Mouse (Mus musculus): Measurements from ENCODE around the gene Six6. TPM values are rescaled to one million over a fixed set of nuclear protein-coding genes. Genes with fewer than 3 reads are reported as not detected.

The Six6 gene
- not detected in 2 replicates for polyA plus RNA-seq (2012; rRNA removed)

GRCm38 (mm10) chr12:72939616-72940015, at the start of gene Six6:
TSS of gene Six6 (plus strand) at chr12:72939892.
- TF ChIP-seq POLR2A (IDR thresholded peaks at IDR 0.05; ENCODE audit: control insufficient read depth, extremely low read depth, insufficient read depth, low read length, poor library complexity), result no peak
- no peak for TF ChIP-seq CTCF (IDR thresholded peaks at IDR 0.05; ENCODE audit: borderline replicate concordance, control insufficient read depth, extremely low read depth, insufficient read depth, low read length, poor library complexity)

GRCm38 (mm10) chr12:72917159-72917993, 22.3 kb upstream of the Six6 start:
- WGBS, result 44% methylated on average over 47 of the region's 48 CpGs
- Histone ChIP-seq H3K27ac (ENCODE audit: control insufficient read depth, insufficient read depth, low read length) (no peak overlapping the region), H3K4me3 (ENCODE audit: control insufficient read depth, insufficient read depth, low read length) (no peak overlapping the region), H3K4me1 (replicated peaks; ENCODE audit: control insufficient read depth, insufficient read depth, low read length) (no peaks in the 10 kb centered on the region), H3K36me3 (ENCODE audit: control insufficient read depth, insufficient read depth, low read length) (no peaks in the 10 kb centered on the region), H3K27me3 (ENCODE audit: control insufficient read depth, insufficient read depth, low read length) (no peaks in the 10 kb centered on the region; the same call in 1 of the 2 replicates)
- TF ChIP-seq POLR2A (IDR thresholded peaks at IDR 0.05; ENCODE audit: control insufficient read depth, extremely low read depth, insufficient read depth, low read length, poor library complexity) (no peak), CTCF (IDR thresholded peaks at IDR 0.05; ENCODE audit: borderline replicate concordance, control insufficient read depth, extremely low read depth, insufficient read depth, low read length, poor library complexity) (no peak)
- DNase-seq, result no peak

More at GRCm38 (mm10) chr12:72939616-72940015, at the start of gene Six6:
- WGBS, result 5% methylated on average over 28 of the region's 28 CpGs
- Histone ChIP-seq H3K36me3 (ENCODE audit: control insufficient read depth, insufficient read depth, low read length) (no peaks in the 10 kb centered on the region), H3K4me3 (ENCODE audit: control insufficient read depth, insufficient read depth, low read length) (no peak within 1 kb of the TSS), H3K27ac (ENCODE audit: control insufficient read depth, insufficient read depth, low read length) (no peak within 1 kb of the TSS), H3K4me1 (replicated peaks; ENCODE audit: control insufficient read depth, insufficient read depth, low read length) (no peaks in the 10 kb centered on the region), H3K27me3 (ENCODE audit: control insufficient read depth, insufficient read depth, low read length) (peaks cover 32% of the 10 kb centered on the region)
- DNase-seq, result no peak

GRCm38 (mm10) chr12:72936751-72937150, 2.9 kb upstream of the Six6 start:
- H3K36me3 ChIP-seq (ENCODE audit: control insufficient read depth, insufficient read depth, low read length), result no peaks in the 10 kb centered on the region
- DNase-seq, result no peak
- no peak for TF ChIP-seq CTCF (IDR thresholded peaks at IDR 0.05; ENCODE audit: borderline replicate concordance, control insufficient read depth, extremely low read depth, insufficient read depth, low read length, poor library complexity)
- TF ChIP-seq POLR2A (IDR thresholded peaks at IDR 0.05; ENCODE audit: control insufficient read depth, extremely low read depth, insufficient read depth, low read length, poor library complexity), result no peak
- WGBS, result 47% methylated on average over 8 of the region's 8 CpGs
- H3K27me3 ChIP-seq (ENCODE audit: control insufficient read depth, insufficient read depth, low read length), result peaks cover 25% of the 10 kb centered on the region
- H3K4me3 ChIP-seq (ENCODE audit: control insufficient read depth, insufficient read depth, low read length), result no peak overlapping the region
- no peaks in the 10 kb centered on the region for H3K4me1 ChIP-seq (replicated peaks; ENCODE audit: control insufficient read depth, insufficient read depth, low read length)
- H3K27ac ChIP-seq (ENCODE audit: control insufficient read depth, insufficient read depth, low read length), result no peak overlapping the region

- 16% methylated on average over 19 of the region's 19 CpGs for WGBS
- Histone ChIP-seq H3K27me3 (ENCODE audit: control insufficient read depth, insufficient read depth, low read length) (peaks cover 25% of the 10 kb centered on the region), H3K27ac (ENCODE audit: control insufficient read depth, insufficient read depth, low read length) (no peak overlapping the region), H3K4me1 (replicated peaks; ENCODE audit: control insufficient read depth, insufficient read depth, low read length) (no peaks in the 10 kb centered on the region), H3K36me3 (ENCODE audit: control insufficient read depth, insufficient read depth, low read length) (no peaks in the 10 kb centered on the region), H3K4me3 (ENCODE audit: control insufficient read depth, insufficient read depth, low read length) (no peak overlapping the region)
- no peak for TF ChIP-seq CTCF (IDR thresholded peaks at IDR 0.05; ENCODE audit: borderline replicate concordance, control insufficient read depth, extremely low read depth, insufficient read depth, low read length, poor library complexity)
- TF ChIP-seq POLR2A (IDR thresholded peaks at IDR 0.05; ENCODE audit: control insufficient read depth, extremely low read depth, insufficient read depth, low read length, poor library complexity), result no peak
- DNase-seq, result no peak
Observed at GRCm38 (mm10) chr12:72937537-72938120, 2.1 kb upstream of the Six6 start.

GRCm38 (mm10) chr12:72938176-72938575, 1.5 kb upstream of the Six6 start:
- Histone ChIP-seq H3K4me3 (ENCODE audit: control insufficient read depth, insufficient read depth, low read length) (no peak overlapping the region), H3K27me3 (ENCODE audit: control insufficient read depth, insufficient read depth, low read length) (peaks cover 25% of the 10 kb centered on the region), H3K27ac (ENCODE audit: control insufficient read depth, insufficient read depth, low read length) (no peak overlapping the region), H3K4me1 (replicated peaks; ENCODE audit: control insufficient read depth, insufficient read depth, low read length) (no peaks in the 10 kb centered on the region), H3K36me3 (ENCODE audit: control insufficient read depth, insufficient read depth, low read length) (no peaks in the 10 kb centered on the region)
- 20% methylated on average over 13 of the region's 13 CpGs for WGBS
- TF ChIP-seq CTCF (IDR thresholded peaks at IDR 0.05; ENCODE audit: borderline replicate concordance, control insufficient read depth, extremely low read depth, insufficient read depth, low read length, poor library complexity), result no peak
- no peak for TF ChIP-seq POLR2A (IDR thresholded peaks at IDR 0.05; ENCODE audit: control insufficient read depth, extremely low read depth, insufficient read depth, low read length, poor library complexity)
- DNase-seq, result no peak

GRCm38 (mm10) chr12:72938600-72939490, 847 bp upstream of the Six6 start:
- Histone ChIP-seq H3K4me3 (ENCODE audit: control insufficient read depth, insufficient read depth, low read length) (no peak overlapping the region), H3K36me3 (ENCODE audit: control insufficient read depth, insufficient read depth, low read length) (no peaks in the 10 kb centered on the region), H3K27me3 (ENCODE audit: control insufficient read depth, insufficient read depth, low read length) (peaks cover 28% of the 10 kb centered on the region), H3K27ac (ENCODE audit: control insufficient read depth, insufficient read depth, low read length) (no peak overlapping the region), H3K4me1 (replicated peaks; ENCODE audit: control insufficient read depth, insufficient read depth, low read length) (no peaks in the 10 kb centered on the region)
- no peak for DNase-seq
- TF ChIP-seq CTCF (IDR thresholded peaks at IDR 0.05; ENCODE audit: borderline replicate concordance, control insufficient read depth, extremely low read depth, insufficient read depth, low read length, poor library complexity) (no peak), POLR2A (IDR thresholded peaks at IDR 0.05; ENCODE audit: control insufficient read depth, extremely low read depth, insufficient read depth, low read length, poor library complexity) (no peak)
- WGBS, result 8% methylated on average over 14 of the region's 14 CpGs
